In the genomic region with DNA sequence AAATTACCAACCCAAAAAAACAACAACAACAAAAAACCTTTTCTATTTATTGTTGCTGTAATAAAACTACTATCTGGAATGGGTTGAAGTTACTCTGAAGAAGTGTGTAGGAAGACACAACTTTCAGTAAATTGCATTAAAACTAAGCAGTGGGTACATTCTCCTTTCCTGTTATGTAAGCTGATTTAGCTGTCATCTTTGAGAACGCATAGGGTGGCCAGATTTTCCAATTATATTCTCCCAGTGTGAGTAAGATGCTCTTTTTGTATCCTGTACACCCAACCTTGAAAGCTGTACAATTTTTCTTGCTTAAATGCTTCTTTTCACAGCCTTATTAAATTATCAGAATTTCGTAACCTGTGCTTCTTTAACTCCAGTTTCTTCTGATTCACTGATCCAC, we compare ENCODE assay signal across 39 mouse cellular contexts. TPM values are rescaled to one million over a fixed set of nuclear protein-coding genes. Genes with fewer than 3 reads are reported as not detected.
"Had no signal": no experiment of that assay in that cellular context is flagged by ENCODE, and none has a peak within 500 bp of the region (broad histone marks: within the 10 kb centered on the region; RNA-seq: fewer than 3 reads in every experiment).

No protein-coding gene starts in this region.

- H3K4me3 ChIP-seq: limb, embryonic 10.5 days; limb, embryonic 12.5 days; limb, embryonic 13.5 days; limb, embryonic 15.5 days; liver, embryonic 12.5 days; liver, embryonic 13.5 days; liver, embryonic 15.5 days; lung, embryonic 15.5 days; megakaryocyte, embryonic 14.5 days; midbrain, embryonic 10.5 days; midbrain, embryonic 12.5 days; midbrain, embryonic 13.5 days; midbrain, embryonic 15.5 days; myocyte; neural tube, embryonic 12.5 days had no signal

- DNase-seq: left cerebral cortex, postnatal 4 days; liver; liver, embryonic 13.5 days; liver, postnatal 0 days; lung, adult 18-20 months; lung, adult 2 months; lung, embryonic 14.5 days; lung, postnatal 10 days; lung, postnatal 14 days; lung, postnatal 36 days; lung, postnatal 4 days; midbrain, embryonic 14.5 days had no signal

- H3K27me3 ChIP-seq: limb, embryonic 12.5 days; limb, embryonic 13.5 days; limb, embryonic 15.5 days; liver, embryonic 12.5 days; liver, embryonic 13.5 days; liver, embryonic 15.5 days; lung, embryonic 15.5 days; megakaryocyte, embryonic 14.5 days; midbrain, embryonic 12.5 days; midbrain, embryonic 13.5 days; midbrain, embryonic 15.5 days; neural tube, embryonic 12.5 days had no signal

- H3K36me3 ChIP-seq: limb, embryonic 10.5 days; limb, embryonic 12.5 days; limb, embryonic 13.5 days; limb, embryonic 15.5 days; liver, embryonic 12.5 days; liver, embryonic 13.5 days; liver, embryonic 15.5 days; lung, embryonic 15.5 days; midbrain, embryonic 10.5 days; midbrain, embryonic 12.5 days; midbrain, embryonic 13.5 days; midbrain, embryonic 15.5 days; neural tube, embryonic 12.5 days had no signal

- ATAC-seq: liver, embryonic 12.5 days; liver, postnatal 0 days; lung, postnatal 0 days; midbrain, embryonic 13.5 days; midbrain, embryonic 15.5 days; midbrain, embryonic 16.5 days had no signal

- H3K9me3 ChIP-seq: limb, embryonic 10.5 days; limb, embryonic 12.5 days; limb, embryonic 13.5 days; limb, embryonic 15.5 days; liver, embryonic 12.5 days; liver, embryonic 13.5 days; liver, embryonic 15.5 days; lung, embryonic 15.5 days; megakaryocyte, embryonic 14.5 days; midbrain, embryonic 10.5 days; midbrain, embryonic 12.5 days; midbrain, embryonic 13.5 days; midbrain, embryonic 15.5 days; neural tube, embryonic 12.5 days had no signal

- H3K4me2 ChIP-seq: limb, embryonic 12.5 days; limb, embryonic 13.5 days; limb, embryonic 15.5 days; liver, embryonic 11.5 days; liver, embryonic 12.5 days; liver, embryonic 13.5 days; liver, embryonic 15.5 days; lung, embryonic 14.5 days; lung, embryonic 15.5 days; midbrain, embryonic 11.5 days; midbrain, embryonic 12.5 days; midbrain, embryonic 13.5 days; midbrain, embryonic 15.5 days; neural tube, embryonic 12.5 days had no signal

- H3K9ac ChIP-seq: limb, embryonic 12.5 days; limb, embryonic 13.5 days; limb, embryonic 15.5 days; liver, embryonic 12.5 days; liver, embryonic 13.5 days; liver, embryonic 14.5 days; liver, embryonic 15.5 days; liver, postnatal 0 days; lung, embryonic 14.5 days; lung, embryonic 15.5 days; midbrain, embryonic 12.5 days; midbrain, embryonic 13.5 days; midbrain, embryonic 15.5 days; neural tube, embryonic 12.5 days had no signal

- H3K27ac ChIP-seq: limb, embryonic 10.5 days; limb, embryonic 12.5 days; limb, embryonic 13.5 days; limb, embryonic 15.5 days; liver, embryonic 12.5 days; liver, embryonic 13.5 days; liver, embryonic 14.5 days; liver, embryonic 15.5 days; lung, embryonic 15.5 days; macrophage; midbrain, embryonic 10.5 days; midbrain, embryonic 12.5 days; midbrain, embryonic 13.5 days; midbrain, embryonic 15.5 days; neural tube, embryonic 12.5 days had no signal

- H3K4me1 ChIP-seq: limb, embryonic 10.5 days; limb, embryonic 12.5 days; limb, embryonic 13.5 days; limb, embryonic 15.5 days; liver, embryonic 12.5 days; liver, embryonic 13.5 days; liver, embryonic 15.5 days; lung, embryonic 15.5 days; megakaryocyte, embryonic 14.5 days; midbrain, embryonic 10.5 days; midbrain, embryonic 12.5 days; midbrain, embryonic 13.5 days; midbrain, embryonic 15.5 days; neural tube, embryonic 12.5 days had no signal

RNA-seq across cellular contexts. Expression of a gene that starts 26.1 kb away (rescaled TPM):
- total RNA-seq: liver, adult 2 months; megakaryocyte progenitor cell, adult 5-6 weeks; megakaryocyte, adult 5-6 weeks; megakaryocyte-erythroid progenitor cell, adult 5-6 weeks; monocyte, adult 5-6 weeks had no signal
- polyA plus RNA-seq: liver, adult 2 months; liver, embryonic 11.5 days; liver, embryonic 13.5 days; liver, embryonic 16.5 days; liver, postnatal 0 days; lung, embryonic 16.5 days; macrophage had no signal
